Mouse (Mus musculus): ENCODE results near the gene Ehbp1. TPM values are rescaled to one million over a fixed set of nuclear protein-coding genes. Genes with fewer than 3 reads are reported as not detected.

Ehbp1 gene
- total RNA-seq, 1 experiment from 2014 or later, result 29.1 TPM

DNA sequence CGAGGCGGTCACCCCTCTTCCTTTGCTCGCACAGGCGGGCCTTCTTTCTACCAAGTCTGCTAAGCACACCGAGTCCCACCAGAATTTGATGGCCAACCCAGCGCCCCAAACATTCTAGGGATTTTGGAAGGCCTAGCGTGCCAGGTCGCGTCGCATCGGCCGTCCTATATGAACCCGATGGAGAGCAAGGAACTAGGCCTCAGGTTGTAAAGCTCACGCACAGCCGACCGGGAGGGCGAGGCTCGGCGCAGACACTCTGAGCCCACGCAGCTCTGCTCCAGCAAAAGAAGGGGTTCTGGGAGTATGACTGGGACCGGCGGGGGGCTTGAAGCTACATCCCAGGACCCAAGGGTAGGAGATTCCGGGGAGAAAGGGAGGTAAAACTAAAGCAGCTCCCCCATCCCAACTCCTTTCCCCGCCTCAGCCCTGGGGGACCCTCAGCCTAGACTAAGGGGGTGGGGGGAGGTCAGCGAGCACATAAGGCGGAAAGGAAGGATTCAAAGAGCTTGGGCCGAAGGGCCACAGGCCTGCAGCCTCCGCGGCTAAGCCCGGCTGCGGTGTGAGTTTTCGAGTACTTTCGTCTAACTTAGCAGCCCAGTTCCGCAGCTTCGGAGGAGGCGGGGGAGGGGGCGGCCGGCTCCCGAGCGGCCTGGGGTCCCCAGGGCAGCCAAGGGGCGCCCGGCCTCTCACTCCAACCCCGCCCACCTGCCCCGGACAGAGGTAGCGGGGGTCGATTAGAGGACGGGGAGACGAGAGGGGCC is 341.6 kb downstream of the Ehbp1 start:
- peak; percentile 13 for DNase-seq

DNA sequence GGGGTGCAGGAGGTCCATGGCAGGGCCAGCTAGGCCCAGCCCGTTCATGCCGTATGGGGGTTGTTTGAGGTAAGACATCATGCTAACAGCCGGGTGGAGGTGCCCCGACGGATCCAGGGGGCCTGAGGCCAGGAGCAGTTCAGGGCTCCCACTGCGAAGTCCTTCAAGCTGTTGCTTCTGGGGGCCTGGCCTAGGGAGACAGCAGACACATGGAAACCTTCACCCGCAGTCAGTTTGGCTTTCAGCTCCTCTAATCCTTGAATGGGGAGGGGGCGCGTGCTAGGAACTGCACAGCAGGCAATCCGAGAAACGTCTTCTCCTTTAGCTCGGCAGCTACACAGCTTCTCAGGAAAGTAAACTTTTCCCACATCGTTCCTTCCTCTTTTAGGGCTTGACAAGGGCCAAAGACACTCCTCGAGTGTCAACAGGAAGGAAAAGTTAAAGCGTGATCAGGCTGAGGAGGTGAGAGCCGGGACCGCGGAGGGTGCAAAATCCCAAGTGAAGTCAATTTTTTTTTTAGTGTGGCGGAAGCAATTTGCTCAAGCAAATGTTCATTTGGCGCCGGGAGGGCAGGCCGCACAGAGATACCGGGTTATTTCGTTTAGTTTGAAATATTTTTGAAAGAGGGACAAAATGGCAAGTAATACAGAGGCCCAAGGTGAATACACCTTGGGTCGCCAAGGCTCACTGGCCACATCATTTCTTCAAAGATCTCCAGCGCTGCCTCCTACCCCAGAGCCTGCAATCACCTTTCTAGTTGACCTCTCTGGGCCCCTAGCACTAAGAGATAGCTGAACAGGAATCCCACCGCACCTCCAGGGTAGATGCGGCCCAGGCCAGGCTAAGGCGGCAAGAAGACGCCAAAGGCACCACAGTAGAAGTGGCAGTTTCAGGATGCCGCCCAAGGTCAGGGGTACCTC is 342.4 kb downstream of the Ehbp1 start:
- no peak for DNase-seq

DNA sequence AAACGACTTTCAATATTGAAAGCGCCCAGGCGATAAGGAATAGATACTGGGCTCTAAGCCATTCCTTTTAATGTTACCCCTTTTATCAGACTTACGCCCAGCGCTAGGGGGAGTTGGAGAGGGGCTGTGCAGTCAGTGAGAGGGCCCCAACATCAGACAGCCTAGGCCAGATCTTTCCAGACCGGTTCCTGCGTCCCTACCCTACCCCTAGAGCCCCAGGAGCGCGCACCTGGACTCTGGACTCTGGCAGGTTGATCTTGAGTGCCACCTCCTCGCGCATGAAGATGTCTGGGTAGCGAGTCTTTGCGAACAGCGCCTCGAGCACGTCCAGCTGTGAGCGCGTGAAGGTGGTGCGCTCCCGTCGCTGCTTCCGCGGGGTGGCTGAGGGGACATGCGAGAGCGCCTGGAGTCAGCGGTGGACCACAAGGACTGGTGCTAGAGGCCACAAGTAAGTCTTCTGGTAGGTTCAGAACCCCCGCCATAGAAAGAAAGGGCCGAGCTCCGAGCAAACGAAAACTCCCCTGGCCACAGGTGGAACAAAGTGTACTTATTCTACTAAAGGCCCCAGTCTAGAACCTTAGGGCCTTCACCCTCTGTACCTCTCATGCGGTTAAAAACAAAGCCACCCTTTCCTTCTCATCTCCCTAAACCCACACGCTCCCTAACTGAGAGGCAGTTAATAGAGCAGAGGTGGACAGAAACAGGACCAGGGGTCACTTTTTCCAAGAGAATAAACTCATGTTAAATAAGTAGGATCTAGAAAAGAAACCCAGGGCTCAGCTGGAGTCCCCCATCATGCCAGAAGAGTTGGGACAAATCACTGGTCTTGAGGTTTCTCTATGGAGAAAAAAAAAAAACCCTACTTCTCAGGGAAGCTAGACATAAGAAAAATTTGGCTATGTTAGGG is 343.7 kb downstream of the Ehbp1 start:
- DNase-seq, result no peak

DNA sequence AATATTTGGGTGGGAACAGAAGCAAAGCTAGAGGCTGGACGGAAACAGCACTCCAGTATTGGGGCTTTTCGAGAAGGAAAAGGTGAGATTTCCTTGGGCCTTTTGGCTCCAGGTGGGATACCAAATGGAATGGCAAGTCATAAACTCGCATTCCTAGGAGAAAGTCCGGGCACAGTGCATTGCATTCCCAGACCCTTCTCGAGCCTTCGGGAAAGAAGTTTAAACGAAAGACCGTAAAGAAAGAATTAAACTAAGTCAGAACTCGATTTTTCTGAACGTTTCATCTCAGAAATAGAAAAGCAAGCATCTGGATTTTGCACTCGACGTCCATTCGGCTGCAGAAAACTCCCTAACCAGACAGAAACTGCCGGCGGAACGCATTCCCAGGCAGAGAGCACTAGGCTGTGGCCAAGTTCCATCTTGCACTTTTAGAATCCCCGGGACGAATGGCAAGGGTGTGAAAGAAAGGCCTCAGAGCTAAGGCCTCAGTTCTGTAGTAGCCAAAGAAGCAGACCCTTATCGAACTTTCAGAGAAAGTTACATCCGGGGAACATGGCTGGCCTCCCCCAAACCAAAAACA is 344.4 kb downstream of the Ehbp1 start:
- no peak for DNase-seq

DNA sequence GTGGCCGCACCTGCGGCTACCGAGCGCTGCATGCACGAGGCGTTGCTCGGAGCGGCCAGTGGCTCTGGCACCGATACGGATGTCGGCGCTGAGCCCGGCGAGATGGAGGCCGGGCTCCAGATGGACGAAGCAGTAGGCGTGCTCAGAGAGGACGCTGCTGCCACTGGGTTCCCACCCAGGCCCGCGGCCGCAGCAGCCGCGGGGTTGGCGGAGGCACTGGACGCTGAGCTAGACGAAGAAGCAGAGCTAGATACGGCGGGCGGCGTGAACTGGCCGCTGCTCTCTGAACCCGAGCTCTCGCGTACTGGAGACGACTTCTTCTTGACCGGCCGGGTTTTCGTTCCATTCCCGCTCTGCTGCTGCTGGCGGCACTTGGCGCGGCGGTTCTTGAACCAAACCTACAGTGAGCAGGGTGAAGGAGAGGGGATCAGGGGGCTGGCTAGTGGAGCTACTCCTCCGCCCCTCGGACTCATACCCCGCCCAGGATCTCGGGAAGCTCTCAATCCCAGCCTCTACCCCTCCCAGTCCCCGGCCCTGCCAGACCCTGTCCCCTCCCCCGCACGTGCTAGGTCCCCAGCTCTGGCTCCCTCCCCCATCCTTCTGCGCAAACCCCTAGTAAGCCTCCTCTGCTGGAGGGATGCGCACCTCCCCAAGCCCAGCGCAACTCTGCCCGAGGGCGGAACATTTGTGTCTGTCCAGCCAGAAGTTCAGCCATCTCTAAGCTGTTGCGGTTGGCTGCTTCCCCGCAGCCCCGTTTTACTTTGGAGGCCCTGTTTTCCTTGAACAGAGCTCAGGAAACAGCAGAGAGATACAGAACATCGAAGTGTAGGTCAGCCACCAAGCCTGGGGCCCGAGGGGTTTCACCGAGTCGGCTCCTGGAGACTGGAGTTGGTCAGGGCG is 345.2 kb downstream of the Ehbp1 start:
- peak; percentile 27 for DNase-seq

DNA sequence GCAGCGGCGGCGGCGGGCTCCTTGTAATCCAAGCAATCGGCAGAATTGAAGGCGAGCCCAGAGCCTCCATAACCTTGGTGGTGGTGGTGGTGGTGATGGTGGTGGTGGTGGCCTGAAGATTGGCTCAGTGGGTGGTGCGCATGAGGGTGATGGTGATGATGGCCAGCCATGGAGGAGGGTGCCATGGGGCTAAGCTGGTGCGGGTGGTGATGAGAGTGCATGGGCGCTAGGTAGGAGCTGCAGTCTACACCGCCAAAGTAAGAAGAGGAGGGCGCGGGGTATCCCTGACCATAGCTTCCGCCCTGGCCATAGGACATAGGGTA is 345.8 kb downstream of the Ehbp1 start:
- no peak for DNase-seq

DNA sequence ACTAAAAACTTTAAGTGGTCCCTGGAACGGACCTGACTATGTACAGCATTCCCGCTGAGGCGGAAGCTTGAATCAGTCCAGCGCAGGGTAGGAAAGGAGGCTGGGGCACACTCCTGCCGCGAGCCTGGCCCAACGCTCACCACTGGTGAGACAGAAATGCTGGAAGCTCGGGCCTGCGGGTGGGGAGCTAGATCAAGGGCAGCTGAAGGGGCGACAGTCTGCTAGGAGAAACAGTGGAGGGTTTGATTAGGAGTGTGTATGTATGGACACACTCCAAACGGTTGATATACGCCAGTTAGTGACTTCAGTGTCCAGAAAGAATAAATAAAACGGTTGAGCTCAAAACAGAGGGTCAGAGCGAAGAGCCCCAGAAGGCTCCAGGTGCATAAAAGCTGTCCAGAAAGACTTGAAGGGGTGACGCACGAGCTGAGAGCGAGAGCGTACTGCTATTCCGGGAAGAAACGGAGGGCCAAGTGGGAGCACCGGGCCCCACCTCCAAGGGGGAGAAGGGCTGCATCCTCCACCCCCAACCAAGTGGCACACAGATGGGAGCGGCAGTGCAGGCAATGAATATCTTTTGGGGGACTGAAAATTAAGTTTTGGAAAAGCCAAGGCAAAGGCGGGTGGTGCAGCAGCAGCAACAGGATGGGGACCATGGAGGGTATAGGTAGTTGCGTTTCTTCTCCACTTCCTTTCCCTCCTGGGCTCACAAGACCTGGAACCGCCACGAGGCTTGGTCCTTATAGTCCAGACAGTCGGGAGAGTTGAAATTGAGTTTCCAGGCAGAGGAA is 346.4 kb downstream of the Ehbp1 start:
- no peak for DNase-seq

DNA sequence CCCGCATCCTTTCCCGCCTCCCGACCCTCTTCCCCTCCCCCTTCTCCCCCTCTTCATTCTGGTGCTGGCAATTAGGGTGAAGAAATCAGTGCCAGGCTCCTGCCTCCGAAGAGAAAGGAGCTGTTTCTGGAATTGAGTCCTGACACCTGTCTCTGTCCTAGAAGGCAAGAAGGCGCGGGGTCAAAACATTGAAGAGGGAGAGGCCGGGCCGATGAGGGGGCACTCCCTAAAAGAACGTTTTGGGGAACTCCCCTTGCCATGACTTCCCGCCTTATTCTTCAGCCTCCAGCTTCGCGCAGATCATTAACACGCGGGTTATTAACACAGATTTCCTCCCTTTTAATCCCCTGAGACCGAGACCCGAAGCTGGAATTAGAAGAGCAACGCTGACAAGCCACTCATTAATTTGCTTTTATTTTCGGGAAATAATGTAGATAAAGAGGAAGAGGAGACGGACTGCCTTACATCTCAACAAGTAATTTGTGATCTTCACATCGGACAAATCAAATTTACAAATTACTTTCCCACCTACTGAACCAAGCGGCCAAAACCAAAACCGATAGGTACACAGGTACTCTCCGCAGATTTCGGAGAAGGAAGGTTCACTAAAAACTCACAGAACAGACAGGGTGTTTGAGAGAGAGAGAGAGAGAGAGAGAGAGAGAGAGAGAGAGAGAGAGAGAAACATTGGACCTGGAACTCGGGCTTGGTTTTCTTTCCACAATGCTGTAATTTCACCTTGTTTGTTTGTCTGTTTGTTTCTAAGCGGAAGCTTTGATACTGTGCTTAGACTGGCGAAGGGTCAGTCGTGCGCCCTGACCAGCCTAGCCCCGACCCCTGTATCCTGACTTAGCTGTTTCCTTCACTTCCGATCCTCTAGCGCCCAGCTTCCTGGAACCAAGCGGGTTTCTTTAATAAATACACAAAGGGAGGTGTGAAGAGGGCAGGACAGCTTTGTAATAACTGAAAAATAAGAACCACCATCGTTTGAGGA is 347.4 kb downstream of the Ehbp1 start:
- DNase-seq, result no peak

DNA sequence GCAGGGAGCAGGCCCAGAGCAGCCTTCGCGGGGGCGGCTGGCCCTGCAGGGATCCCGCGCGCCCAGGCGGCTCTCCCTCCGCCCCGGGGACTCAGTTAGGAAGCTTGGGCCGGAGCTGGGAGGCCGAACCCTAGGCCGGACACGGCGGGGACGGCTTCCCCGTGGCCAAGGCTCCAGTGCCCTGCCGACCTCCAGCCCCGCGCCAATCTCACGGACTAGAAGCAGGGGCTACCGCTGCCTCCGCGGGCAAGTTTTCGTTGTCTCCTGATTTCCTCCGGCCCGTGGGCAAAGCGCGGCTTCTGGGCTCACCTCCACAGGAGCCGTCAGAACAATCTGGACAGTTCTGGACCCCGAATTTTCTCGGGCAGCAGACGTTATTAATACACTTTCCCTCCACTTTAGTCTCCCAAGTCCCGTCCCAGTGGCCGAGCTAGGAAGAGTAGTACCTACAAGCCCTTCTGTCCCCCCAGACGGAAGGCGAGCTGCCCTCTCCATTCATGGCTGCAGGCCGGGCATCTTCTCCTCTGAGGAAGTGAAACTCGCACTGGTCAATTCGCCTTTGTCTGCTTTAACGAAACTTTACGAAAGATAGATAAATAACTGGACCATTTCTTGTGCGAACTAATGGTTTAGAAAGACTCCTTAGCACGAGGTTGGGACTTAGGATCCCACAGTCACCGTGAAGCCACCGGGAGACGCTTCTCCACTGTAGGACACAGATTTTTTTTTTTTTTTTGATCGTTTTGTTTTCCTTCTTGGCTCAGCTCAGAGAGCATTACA is 348.3 kb downstream of the Ehbp1 start:
- DNase-seq, result peak; percentile 12

DNA sequence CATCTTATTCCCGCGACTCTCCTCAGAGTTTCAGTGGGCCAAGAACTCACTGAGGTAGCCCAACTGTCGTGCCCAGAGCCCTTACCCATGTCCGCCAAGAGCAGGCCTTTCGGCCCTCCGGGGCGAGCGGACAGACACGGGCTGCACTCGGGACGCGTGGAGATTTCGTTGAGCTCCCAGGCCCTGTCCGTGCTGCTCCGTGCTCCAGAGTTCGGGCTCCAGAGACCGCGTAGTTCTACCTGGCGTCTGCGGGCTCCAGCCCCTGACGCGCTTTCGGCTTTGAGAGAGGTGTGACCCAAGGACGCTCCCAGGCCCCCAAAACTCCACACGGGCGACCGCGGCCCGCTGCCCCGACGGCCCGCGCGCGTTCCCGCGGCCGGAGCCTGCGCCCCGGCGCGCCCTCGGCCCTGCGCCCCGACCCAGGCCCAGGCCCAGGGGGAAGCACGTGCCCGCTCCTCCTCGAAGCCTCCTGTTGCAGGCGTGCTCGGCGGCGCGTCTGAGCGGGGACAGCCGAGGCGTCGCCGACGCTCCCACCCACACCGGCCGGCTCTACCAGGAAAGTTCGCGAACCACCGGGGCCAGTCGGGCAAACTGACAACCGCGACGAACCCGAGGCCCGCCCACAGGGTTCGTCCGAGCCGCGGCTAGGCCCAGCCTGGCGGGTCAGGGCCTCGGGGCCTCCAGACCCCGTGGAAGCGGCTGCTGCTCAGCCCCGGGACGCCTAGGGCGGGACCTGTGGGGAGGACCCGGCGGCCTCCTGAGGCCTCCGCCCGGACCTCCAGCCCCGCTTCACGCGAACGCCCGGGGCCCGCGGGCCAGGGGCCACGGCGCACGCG is 349.1 kb downstream of the Ehbp1 start:
- no peak for DNase-seq

DNA sequence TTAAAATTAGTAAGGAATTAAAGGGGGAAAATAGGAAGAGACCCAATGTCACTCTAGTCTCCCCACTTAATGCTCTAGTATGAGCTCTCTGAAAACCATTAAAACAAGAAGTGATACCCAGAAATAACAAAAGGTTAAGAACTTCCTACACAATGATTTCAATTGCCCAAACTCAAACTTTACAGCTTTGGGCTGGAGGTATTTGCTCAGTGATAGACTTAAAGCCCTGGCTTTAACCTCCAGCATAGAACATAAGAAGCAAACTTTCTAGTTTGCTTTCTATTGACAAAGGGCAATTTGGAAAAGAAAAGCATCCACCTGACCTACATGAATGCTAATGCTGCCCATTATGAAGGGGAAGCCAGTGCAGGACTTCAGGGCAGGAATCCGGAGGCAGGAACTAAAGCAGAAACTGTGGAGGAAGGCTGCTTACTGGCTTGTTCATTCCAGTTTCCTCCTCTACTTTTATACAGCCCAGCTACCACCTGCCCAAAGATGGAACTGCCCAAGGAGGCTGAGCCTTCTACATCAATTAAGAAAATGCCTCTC is 353.6 kb downstream of the Ehbp1 start:
- DNase-seq, result no peak

DNA sequence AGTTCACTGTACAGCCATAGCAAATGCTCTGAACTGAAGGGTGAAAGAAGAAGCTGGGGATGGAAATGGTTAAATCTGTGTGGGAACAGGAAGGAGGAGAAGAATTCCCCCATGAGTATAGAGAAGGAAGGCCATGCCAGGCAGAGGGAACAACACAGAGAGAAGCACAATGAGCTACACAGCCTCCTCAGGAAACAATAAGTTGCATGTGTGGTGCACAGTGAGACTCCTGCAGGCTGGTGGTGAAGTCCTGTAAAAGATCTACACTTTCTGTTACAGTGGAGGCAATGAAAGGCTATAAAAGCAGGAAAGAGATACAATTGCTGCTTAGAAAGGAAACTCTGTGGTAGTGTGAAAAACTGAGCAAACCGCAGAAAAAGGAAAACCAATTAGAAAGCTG is 357.0 kb downstream of the Ehbp1 start:
- no peak for DNase-seq

DNA sequence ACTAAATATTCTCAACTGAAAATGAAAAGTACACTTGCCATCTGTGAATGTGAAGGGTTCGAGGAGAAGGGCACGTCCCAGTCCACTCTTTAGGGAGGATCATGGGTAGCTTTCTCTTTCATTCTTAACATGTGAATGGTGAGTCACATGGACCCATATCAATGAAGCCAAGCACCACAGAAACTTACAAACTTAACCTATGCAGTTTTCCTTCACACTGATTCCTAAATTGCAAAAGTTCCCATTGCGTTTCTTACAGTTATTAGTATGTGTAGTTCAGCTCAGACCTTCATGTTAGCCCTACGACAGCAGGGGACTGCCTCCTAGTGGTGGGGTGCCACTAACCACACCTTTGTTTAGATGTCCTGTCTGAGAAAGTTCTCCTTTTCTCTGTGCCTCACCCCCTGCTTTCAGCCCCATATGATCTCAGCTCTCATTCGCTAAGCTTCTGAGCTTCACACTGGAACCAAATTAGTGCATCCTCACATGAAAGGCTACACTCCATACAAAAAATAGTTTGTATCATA is 368.0 kb downstream of the Ehbp1 start:
- no peak for DNase-seq

DNA sequence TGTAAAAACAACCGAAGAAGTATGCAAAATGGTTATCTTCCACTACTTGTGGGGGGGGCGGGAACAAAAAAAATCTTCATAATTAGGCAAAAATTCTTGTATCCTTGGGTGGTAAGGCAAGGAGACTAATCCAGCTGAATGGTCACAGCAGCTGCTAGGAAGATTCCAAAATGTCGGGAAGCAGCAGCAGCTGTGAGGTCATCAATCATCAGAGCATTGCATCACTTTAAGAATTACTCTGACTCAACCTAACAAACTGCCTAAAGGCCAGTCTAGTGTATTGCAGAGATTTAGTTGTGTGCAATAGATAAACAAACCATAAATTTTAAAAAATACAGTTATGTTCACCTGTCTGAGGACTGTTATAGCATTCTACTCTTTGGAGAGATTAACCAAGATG is 368.5 kb downstream of the Ehbp1 start:
- DNase-seq, result no peak

DNA sequence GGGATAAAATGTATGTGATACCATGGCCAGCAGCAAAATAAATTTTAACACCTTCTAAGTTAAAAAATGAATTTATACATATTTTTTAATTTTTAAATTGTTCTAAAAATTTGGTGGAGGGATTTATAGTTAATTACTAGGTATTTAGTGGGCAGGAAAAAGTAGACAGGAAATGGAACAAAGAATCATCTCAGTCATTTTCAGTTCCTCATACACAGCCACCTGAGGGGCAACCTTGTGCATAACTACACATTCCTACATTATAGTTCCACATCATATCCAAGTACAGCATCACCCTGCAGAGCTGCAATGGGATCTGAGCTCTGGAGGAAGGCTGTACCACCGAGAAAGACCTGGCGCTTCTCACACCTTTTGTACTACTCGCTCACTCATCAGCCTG is 373.2 kb downstream of the Ehbp1 start:
- no peak for DNase-seq
